Mouse (Mus musculus) frontal cortex, postnatal 14 days (tissue): ENCODE measurements around the gene Fam173a.
A peak's percentile ranks its signal among the peaks of the same experiment; 100 is the strongest.
"Not testable (repeated sequence)": the region's sequence is repeated elsewhere in the genome, so short reads cannot be mapped to it uniquely, and the experiment has no call there.

Source experiments
- DNase-seq, 2 experiments: peaks; one replicate each; pipeline ENCODE4 v3.0.0; 2022; ENCODE audit warnings: low spot score in 2 of 2

The Fam173a gene

DNA sequence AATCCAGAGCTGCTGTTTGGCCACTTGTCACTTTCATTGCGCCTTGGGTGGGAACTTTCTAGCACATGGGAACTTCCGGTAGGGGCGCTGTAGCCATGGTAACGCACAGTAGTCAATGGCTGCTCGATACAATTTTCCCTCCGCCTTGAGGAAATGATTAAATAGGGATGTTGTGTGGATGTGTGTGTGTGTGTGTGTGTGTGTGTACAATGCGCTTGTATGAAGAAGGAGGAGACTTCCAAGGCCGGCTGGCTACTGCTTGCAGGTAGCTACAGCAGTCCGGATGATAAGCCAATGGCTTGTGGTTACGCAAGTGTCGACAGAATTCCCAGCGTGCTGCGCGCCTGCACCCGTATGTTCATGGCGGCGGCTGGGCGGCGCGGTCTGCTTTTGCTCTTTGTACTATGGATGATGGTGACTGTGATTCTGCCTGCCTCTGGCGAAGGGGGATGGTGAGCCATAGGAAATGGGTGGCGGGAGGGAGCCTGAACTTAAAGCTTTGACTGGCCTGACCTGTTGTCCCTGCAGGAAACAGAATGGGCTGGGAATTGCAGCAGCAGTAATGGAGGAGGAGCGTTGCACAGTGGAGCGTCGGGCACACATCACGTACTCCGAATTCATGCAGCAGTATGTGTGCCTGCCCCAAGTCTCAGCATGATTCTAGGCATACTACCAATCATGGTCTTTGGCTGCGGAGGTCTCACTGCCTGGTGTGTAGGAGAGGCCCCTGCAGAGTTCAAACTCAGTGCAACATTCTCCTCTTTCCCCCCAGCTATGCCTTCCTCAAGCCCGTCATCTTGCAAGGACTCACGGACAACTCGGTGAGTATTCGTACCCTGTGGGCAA lies 36.2 kb upstream of the Fam173a start, which contains the start of gene Jmjd8:
TSS of gene Jmjd8 (plus strand) at position 156 of the 846 bp plus-strand sequence.
- peak; percentile 79 to 80 for DNase-seq

GRCm38 (mm10) chr17:25828223-25828594 lies 35.5 kb upstream of the Fam173a start:
- peak in 1 of 2 experiments; percentile 31 for DNase-seq

DNA sequence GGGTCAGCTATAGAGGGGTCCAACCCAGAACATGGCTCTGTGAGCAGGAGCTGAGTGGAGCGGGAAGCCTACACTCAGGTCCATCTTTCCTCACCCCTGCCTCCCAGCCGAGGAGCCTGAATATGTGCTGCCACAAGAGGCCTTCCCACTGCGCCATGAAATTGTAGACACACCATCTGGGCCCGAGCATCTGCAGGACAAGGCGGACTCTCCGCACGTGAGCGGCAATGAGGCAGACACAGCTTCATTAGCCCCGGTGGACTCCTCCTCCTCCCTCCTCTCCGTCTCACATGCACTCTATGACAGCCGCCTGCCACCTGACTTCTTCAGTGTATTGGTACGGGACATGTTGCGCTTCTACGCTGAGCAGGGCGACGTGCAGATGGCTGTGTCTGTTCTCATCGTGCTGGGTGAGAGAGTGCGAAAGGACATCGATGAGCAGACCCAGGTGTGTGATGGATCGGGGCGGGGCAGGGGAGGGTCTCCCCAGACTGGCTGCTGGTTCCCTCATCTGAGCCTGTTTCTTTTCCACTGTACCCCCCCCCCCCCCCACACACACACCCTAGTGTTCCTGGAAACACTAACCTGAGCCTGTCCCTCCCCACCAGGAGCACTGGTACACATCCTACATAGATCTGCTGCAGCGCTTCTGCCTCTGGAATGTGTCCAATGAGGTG lies 35.0 kb upstream of the Fam173a start:
- DNase-seq, result no peak

DNA sequence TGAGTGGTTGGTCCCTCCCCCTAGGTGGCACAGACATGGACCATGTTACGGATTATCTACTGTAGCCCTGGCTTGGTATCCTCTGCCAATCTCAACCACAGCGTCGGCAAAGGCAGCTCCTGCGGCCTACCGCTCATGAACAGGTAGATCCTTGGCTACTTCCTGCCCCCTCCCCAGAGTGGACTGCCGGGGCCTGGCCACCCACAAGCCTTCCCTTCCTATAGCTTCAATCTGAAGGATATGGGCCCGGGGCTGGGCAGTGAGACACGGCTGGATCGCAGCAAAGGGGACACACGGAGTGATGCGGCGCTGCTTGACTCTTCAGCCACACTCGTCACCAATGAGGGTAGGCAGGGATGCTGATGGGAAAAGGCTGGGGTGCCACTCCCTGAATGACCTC lies 34.3 kb upstream of the Fam173a start:
- DNase-seq, result no peak

GRCm38 (mm10) chr17:25825984-25826570 lies 33.4 kb upstream of the Fam173a start:
- no peak for DNase-seq

GRCm38 (mm10) chr17:25825311-25825710 lies 32.6 kb upstream of the Fam173a start:
- no peak for DNase-seq

DNA sequence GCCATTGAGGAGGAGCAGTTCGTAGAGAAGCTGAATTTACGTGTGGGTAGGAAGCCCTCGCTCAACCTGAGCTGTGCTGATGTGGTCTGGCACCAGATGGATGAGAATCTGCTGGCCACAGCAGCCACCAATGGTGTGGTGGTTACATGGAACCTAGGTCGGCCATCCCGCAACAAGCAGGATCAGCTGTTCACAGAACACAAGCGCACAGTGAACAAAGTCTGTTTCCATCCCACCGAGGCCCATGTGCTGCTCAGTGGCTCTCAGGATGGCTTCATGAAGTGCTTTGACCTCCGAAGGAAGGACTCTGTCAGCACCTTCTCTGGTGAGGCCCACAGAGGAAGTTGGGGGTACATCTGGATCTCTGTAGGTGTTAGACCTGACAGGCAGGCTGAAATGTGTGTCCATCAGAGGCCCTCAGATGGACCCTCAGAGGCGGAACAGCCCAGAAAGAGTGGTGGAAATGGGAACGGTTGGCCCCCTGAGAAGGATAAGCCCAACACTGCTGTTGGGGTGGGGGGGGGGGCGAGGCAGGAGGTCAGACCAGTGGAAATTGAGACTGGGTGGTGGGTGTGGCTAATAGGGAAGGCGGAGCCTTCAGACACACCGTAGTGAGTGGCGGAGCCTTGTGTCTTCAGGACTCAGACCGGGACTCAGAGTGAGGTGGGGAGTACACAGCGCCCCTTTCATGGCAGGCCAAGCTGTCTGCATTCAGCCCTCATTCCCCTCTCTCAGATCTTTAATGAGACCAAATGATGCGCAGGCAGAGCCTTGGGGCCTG lies 31.9 kb upstream of the Fam173a start:
- DNase-seq, result no peak

DNA sequence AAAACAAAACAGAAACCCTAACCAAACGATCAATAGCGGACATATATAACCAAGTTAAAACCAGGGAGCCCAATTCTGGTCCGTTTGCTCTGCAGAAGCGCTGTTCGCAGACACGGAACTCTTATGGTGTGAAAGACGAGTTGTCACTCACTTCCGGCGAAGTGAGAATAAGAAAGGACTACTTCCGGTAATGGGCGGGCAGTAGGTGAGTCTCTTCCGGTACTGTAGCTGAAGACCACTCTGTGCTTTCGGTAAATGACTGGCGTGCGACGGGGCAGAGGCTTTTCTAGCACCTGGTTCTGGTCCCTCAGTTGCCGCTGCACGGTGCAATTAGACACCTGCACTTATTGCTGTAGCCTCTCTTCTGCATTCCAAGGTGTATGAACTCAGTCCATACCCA lies 30.8 kb upstream of the Fam173a start, which contains the start of gene Wdr24:
TSS of gene Wdr24 (plus strand) at position 176 of the 400 bp plus-strand sequence.
- DNase-seq, result peak; percentile 49 to 73

GRCm38 (mm10) chr17:25818851-25819780 lies 26.4 kb upstream of the Fam173a start:
- no peak for DNase-seq

GRCm38 (mm10) chr17:25817662-25818061 lies 25.0 kb upstream of the Fam173a start:
- DNase-seq, result no peak

GRCm38 (mm10) chr17:25813471-25813870 lies 20.8 kb upstream of the Fam173a start:
- peak; percentile 68 to 71 for DNase-seq

- no peak for DNase-seq
Observed at GRCm38 (mm10) chr17:25810890-25811289, 18.2 kb upstream of the Fam173a start.

GRCm38 (mm10) chr17:25809606-25810340 lies 17.1 kb upstream of the Fam173a start:
- no peak for DNase-seq

DNA sequence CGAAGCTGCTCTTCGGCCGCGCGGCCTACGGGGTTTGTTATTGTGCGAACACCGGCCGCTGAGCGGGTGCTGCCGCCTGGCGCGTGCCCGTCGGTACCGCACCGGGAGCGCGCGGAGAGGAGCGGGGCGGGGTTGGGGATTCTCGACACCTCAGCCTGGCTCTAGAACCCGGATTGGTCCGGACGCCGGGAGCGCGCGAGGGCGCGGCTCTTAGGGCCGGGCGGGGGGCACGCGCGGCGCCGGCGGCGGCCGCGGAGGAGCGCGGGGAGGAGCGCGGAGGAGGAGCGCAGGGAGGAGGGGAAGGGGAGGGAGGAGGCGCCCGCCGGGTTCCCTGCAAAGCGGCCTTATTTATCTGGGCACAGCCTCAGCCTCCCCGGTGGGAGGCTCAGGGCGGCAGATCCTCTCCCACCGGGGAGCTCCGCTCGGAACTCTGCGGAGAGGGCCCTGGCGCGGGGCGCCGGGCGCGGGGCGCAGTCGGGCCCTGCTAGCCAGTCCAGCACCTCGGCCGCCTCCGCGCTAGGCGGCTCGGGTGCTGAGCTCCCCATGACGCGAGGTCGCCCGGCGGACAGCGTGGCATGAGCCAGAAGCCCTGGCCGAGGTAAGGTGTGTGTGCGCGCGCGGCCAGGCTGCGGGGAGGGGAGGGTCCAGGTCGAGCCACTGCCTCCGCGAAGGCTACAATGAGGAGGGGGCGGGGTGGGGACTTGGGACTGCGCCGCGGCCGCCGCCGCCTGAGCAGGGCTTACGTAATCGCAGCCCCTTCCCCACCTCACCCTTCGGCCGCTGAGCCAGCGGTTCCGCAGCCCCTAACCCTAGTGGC lies 16.3 kb upstream of the Fam173a start, which contains the start of gene Fbxl16:
TSS of gene Fbxl16 (plus strand) at position 297 of the 817 bp plus-strand sequence.
- DNase-seq, result peak; percentile 86 to 87

DNA sequence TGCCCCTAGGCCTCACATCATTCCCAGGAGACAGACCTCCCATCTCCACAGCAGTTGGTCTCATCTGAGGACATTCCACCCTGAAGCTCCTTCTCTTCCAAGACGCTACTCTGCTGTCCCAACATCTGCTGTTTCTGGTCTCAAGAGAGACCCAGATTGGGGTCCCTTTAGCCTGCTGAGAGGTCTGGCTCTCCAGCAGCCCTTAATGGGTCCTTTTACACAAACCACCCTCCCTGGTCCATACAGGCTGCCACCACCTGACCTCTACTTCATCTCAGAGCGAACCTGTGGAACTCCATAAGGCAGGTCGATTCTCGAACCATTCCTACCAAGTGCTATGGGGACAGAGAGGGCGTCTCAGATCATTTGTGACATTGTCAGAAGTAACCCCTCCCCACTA lies 15.3 kb upstream of the Fam173a start:
- no peak for DNase-seq

- not testable (repeated sequence) for DNase-seq
Observed at GRCm38 (mm10) chr17:25807452-25807851, 14.8 kb upstream of the Fam173a start.

- no peak for DNase-seq
Observed at GRCm38 (mm10) chr17:25806507-25806906, 13.8 kb upstream of the Fam173a start.

GRCm38 (mm10) chr17:25802825-25803517 lies 10.3 kb upstream of the Fam173a start:
- peak; percentile 74 to 88 for DNase-seq
